In genomic region chr2:28780001-28780782, GRCm38 (mm10) we compare ENCODE assay signal across 23 mouse cellular contexts. TPM values are rescaled to one million over a fixed set of nuclear protein-coding genes. Genes with fewer than 3 reads are reported as not detected.
A peak's percentile ranks its signal among the peaks of the same experiment; 100 is the strongest.
DNase-seq lines count a peak whose midpoint lies in the region; ATAC-seq and TF ChIP-seq lines count a peak whose summit lies in the region.
"Had no signal": no experiment of that assay in that cellular context is flagged by ENCODE, and none has a peak within 500 bp of the region (broad histone marks: within the 10 kb centered on the region; RNA-seq: fewer than 3 reads in every experiment).

No protein-coding gene starts in this region.

- peaks cover 8% of the 10 kb centered on the region for H3K4me1 ChIP-seq in hindbrain, embryonic 12.5 days
- H3K4me1 ChIP-seq in hindbrain, embryonic 11.5 days (replicated peaks; ENCODE audit: control insufficient read depth, insufficient read depth, low read length) = peaks cover under 1% of the 10 kb centered on the region; the same call in 1 of the 2 replicates
- H3K4me1 ChIP-seq in forebrain, embryonic 12.5 days = peaks cover 11% of the 10 kb centered on the region
- H3K4me1 ChIP-seq in forebrain, postnatal 0 days (ENCODE audit: insufficient read depth) = peaks cover 5% of the 10 kb centered on the region; the same call in 1 of the 2 replicates
- peaks cover 21% of the 10 kb centered on the region for H3K4me1 ChIP-seq in neural tube, embryonic 15.5 days
- H3K4me1 ChIP-seq: intestine, embryonic 15.5 days; liver, embryonic 15.5 days; lung, embryonic 15.5 days had no signal

- no peak overlapping the region for H3K27ac ChIP-seq in hindbrain, embryonic 12.5 days
- H3K27ac ChIP-seq in hindbrain, embryonic 11.5 days (ENCODE audit: low read depth, low read length) = no peak overlapping the region
- H3K27ac ChIP-seq in forebrain, embryonic 12.5 days = no peak overlapping the region
- no peak overlapping the region for H3K27ac ChIP-seq in forebrain, postnatal 0 days (ENCODE audit: low read depth, low read length)
- no peak overlapping the region for H3K27ac ChIP-seq in neural tube, embryonic 15.5 days (replicated peaks)
- H3K27ac ChIP-seq: gastrocnemius, adult 2 months; heart, embryonic 15.5 days; intestine, embryonic 15.5 days; limb, embryonic 10.5 days; liver, embryonic 15.5 days; lung, embryonic 15.5 days had no signal

- 54% methylated on average over 16 of the region's 16 CpGs for WGBS in hindbrain, embryonic 12.5 days
- 75% methylated on average over 16 of the region's 16 CpGs for WGBS in hindbrain, embryonic 11.5 days
- WGBS in forebrain, embryonic 12.5 days = 31% methylated on average over 16 of the region's 16 CpGs
- 18% methylated on average over 16 of the region's 16 CpGs for WGBS in forebrain, postnatal 0 days
- WGBS in neural tube, embryonic 15.5 days = 35% methylated on average over 16 of the region's 16 CpGs

- H3K27me3 ChIP-seq in hindbrain, embryonic 12.5 days = peaks cover 4% of the 10 kb centered on the region; the same call in 1 of the 2 replicates
- H3K27me3 ChIP-seq in hindbrain, embryonic 11.5 days (ENCODE audit: control insufficient read depth, insufficient read depth, low read length) = no peaks in the 10 kb centered on the region
- H3K27me3 ChIP-seq in forebrain, embryonic 12.5 days = peaks cover 93% of the 10 kb centered on the region
- peaks cover 6% of the 10 kb centered on the region for H3K27me3 ChIP-seq in forebrain, postnatal 0 days (ENCODE audit: insufficient read depth, low read length)
- peaks cover 22% of the 10 kb centered on the region for H3K27me3 ChIP-seq in neural tube, embryonic 15.5 days (replicated peaks)
- H3K27me3 ChIP-seq: heart, embryonic 15.5 days; intestine, embryonic 15.5 days; liver, embryonic 15.5 days; lung, embryonic 15.5 days had no signal

- no peak overlapping the region for H3K4me3 ChIP-seq in hindbrain, embryonic 12.5 days
- no peak overlapping the region for H3K4me3 ChIP-seq in hindbrain, embryonic 11.5 days (ENCODE audit: low read depth, low read length)
- no peak overlapping the region for H3K4me3 ChIP-seq in forebrain, embryonic 12.5 days (replicated peaks)
- H3K4me3 ChIP-seq in forebrain, postnatal 0 days (ENCODE audit: low read depth, low read length) = no peak overlapping the region
- no peak overlapping the region for H3K4me3 ChIP-seq in neural tube, embryonic 15.5 days (replicated peaks)
- H3K4me3 ChIP-seq: gastrocnemius, adult 2 months; heart, embryonic 15.5 days; intestine, embryonic 15.5 days; limb, embryonic 10.5 days; liver, embryonic 15.5 days; lung, embryonic 15.5 days; megakaryocyte, embryonic 14.5 days; myocyte had no signal

- no peak overlapping the region for H3K9ac ChIP-seq in hindbrain, embryonic 12.5 days
- no peak overlapping the region for H3K9ac ChIP-seq in hindbrain, embryonic 11.5 days (ENCODE audit: low read depth, low read length)
- no peak overlapping the region for H3K9ac ChIP-seq in forebrain, embryonic 12.5 days
- H3K9ac ChIP-seq in forebrain, postnatal 0 days = no peak overlapping the region
- H3K9ac ChIP-seq in neural tube, embryonic 15.5 days (replicated peaks) = no peak overlapping the region
- H3K9ac ChIP-seq: heart, embryonic 15.5 days; intestine, embryonic 15.5 days; liver, embryonic 15.5 days; lung, embryonic 15.5 days had no signal

- DNase-seq in hindbrain, embryonic 11.5 days (ENCODE audit: low spot score) = no peak
- no peak for DNase-seq in forebrain, postnatal 0 days
- no peak for DNase-seq in B cell, adult 2 months
- no peak for DNase-seq in ovary, adult 18-20 months (ENCODE audit: low spot score)
- DNase-seq: adrenal gland, postnatal 25 days; cerebellum, adult 9-10 months; gastrocnemius, adult 2 months; heart, postnatal 4 days; kidney, adult 8-10 months; kidney, postnatal 10 days; liver; lung, postnatal 36 days; midbrain, embryonic 14.5 days had no signal

- H3K9me3 ChIP-seq in hindbrain, embryonic 12.5 days (replicated peaks) = no peaks in the 10 kb centered on the region; the same call in 1 of the 2 replicates
- no peaks in the 10 kb centered on the region for H3K9me3 ChIP-seq in hindbrain, embryonic 11.5 days (ENCODE audit: control insufficient read depth, low read length)
- H3K9me3 ChIP-seq in forebrain, embryonic 12.5 days = no peaks in the 10 kb centered on the region
- H3K9me3 ChIP-seq in forebrain, postnatal 0 days (ENCODE audit: low read length) = no peaks in the 10 kb centered on the region
- H3K9me3 ChIP-seq in neural tube, embryonic 15.5 days (replicated peaks) = no peaks in the 10 kb centered on the region
- H3K9me3 ChIP-seq: heart, embryonic 15.5 days; intestine, embryonic 15.5 days; limb, embryonic 10.5 days; liver, embryonic 15.5 days; lung, embryonic 15.5 days had no signal

- peak; percentile 50; the same call in 1 of the 2 replicates for ATAC-seq in hindbrain, embryonic 12.5 days (ENCODE audit: low FRiP score)
- ATAC-seq in hindbrain, embryonic 11.5 days (ENCODE audit: low FRiP score) = no peak
- ATAC-seq in forebrain, embryonic 12.5 days (ENCODE audit: low FRiP score) = peak; percentile 72; the same call in 1 of the 2 replicates
- ATAC-seq in forebrain, postnatal 0 days = peak; percentile 50; the same call in 1 of the 2 replicates
- ATAC-seq in neural tube, embryonic 15.5 days (ENCODE audit: low FRiP score) = peak; percentile 57
- ATAC-seq: intestine, embryonic 15.5 days had no signal

- H3K4me2 ChIP-seq in hindbrain, embryonic 12.5 days (replicated peaks) = no peak overlapping the region
- H3K4me2 ChIP-seq in hindbrain, embryonic 11.5 days (replicated peaks; ENCODE audit: low read depth, low read length) = no peak overlapping the region
- H3K4me2 ChIP-seq in forebrain, embryonic 12.5 days = no peak overlapping the region
- H3K4me2 ChIP-seq in forebrain, postnatal 0 days (ENCODE audit: low read depth) = no peak overlapping the region
- no peak overlapping the region for H3K4me2 ChIP-seq in neural tube, embryonic 15.5 days
- H3K4me2 ChIP-seq: heart, embryonic 15.5 days; intestine, embryonic 15.5 days; liver, embryonic 15.5 days; lung, embryonic 15.5 days had no signal

- no peak for TF ChIP-seq CTCF in forebrain, postnatal 0 days (IDR thresholded peaks at IDR 0.05; ENCODE audit: low read depth)

- H3K36me3 ChIP-seq in hindbrain, embryonic 12.5 days = no peaks in the 10 kb centered on the region
- no peaks in the 10 kb centered on the region for H3K36me3 ChIP-seq in hindbrain, embryonic 11.5 days (ENCODE audit: control insufficient read depth, insufficient read depth, low read length)
- H3K36me3 ChIP-seq in forebrain, embryonic 12.5 days (replicated peaks) = no peaks in the 10 kb centered on the region
- H3K36me3 ChIP-seq in forebrain, postnatal 0 days (ENCODE audit: insufficient read depth) = no peaks in the 10 kb centered on the region
- no peaks in the 10 kb centered on the region for H3K36me3 ChIP-seq in neural tube, embryonic 15.5 days
- H3K36me3 ChIP-seq: heart, embryonic 15.5 days; intestine, embryonic 15.5 days; limb, embryonic 10.5 days; liver, embryonic 15.5 days; lung, embryonic 15.5 days had no signal

RNA-seq across cellular contexts. Expression of gene Gtf3c4, which starts 60.0 kb away (rescaled TPM):
- 32.0 and 33.5 TPM in 2 replicates for polyA plus RNA-seq in hindbrain, embryonic 12.5 days (2016; fragmentation: Nextera tagmentation; extraction: Ambion mirVana)
- polyA plus RNA-seq in hindbrain, embryonic 11.5 days (2014; fragmentation: Nextera tagmentation; extraction: Ambion mirVana) = 29.5 and 33.3 TPM in 2 replicates
- 31.0 and 33.4 TPM in 2 replicates for polyA plus RNA-seq in forebrain, embryonic 12.5 days (2016; fragmentation: Nextera tagmentation; extraction: Ambion mirVana)
- total RNA-seq in forebrain, postnatal 0 days (2014; rRNA removed) = 59.4 and 86.0 TPM in 2 replicates
- polyA plus RNA-seq in forebrain, postnatal 0 days (2015; fragmentation: Nextera tagmentation; extraction: Ambion mirVana) = 11.1 and 15.8 TPM in 2 replicates
- 14.2 and 14.4 TPM in 2 replicates for polyA plus RNA-seq in neural tube, embryonic 15.5 days (2015; fragmentation: Nextera tagmentation; extraction: Ambion mirVana)
